Mouse (Mus musculus): ENCODE data around the gene Arsg.

Arsg gene

DNA sequence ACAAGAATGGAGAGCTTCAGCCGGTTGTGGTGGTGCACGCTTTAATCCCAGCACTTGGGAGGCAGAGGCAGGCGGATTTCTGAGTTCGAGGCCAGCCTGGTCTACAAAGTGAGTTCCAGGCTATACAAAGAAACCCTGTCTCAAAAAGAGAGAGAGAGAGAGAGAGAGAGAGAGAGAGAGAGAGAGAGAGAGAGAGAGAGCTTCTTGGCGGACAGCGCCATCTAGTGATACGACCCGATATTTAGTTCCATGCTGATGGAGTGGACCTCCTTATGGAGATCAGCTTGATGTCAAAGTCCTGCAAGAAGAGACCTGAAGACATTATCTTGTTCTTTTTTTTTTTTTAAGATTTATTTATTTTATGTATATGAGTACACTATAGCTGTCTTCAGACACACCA, 145.9 kb downstream of the Arsg start:
- peak; percentile 76 to 87 for DNase-seq (ENCODE audit: low spot score in 2 of 2)

DNA sequence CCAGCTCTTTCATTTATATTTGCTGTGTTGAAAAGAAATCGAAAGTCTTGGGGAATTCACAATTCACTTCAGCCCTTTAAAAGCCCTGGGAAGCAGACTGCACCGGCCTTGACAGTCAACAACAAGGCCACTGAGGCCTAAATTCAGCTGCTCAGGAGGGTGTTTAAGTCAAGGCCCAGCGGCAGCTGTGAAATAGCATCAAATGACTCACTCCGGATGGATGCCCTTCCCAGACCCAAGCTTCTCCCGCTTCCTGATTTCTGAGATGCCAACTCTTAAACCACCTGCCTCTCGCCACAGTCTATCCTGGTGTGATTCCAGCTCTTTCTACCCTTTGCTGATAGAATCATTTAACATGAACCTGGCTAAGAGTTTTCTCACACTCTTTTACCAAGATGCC, 147.2 kb downstream of the Arsg start:
- no peak for DNase-seq (ENCODE audit: low spot score in 2 of 2)

DNA sequence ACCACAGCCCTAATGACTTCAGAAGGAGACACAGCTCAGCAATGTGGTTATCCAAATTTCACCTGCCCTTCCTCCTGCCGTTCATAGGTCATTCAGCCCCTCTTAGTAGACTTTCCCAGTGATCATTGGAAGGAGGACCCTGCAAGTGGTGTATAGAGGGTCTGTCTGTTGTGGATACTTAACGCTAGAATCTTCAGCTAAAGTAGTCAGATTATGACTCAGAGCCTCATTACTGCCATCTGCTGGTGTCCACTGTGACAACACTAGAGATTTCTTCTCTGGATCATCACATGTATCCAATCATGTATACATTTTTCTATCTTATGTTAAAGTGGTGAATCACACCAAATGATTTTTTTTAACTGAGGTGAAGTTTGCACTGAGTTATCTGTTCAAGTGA, 148.0 kb downstream of the Arsg start:
- peak in 1 of 2 experiments; percentile 79 for DNase-seq (ENCODE audit: low spot score in 2 of 2)

DNA sequence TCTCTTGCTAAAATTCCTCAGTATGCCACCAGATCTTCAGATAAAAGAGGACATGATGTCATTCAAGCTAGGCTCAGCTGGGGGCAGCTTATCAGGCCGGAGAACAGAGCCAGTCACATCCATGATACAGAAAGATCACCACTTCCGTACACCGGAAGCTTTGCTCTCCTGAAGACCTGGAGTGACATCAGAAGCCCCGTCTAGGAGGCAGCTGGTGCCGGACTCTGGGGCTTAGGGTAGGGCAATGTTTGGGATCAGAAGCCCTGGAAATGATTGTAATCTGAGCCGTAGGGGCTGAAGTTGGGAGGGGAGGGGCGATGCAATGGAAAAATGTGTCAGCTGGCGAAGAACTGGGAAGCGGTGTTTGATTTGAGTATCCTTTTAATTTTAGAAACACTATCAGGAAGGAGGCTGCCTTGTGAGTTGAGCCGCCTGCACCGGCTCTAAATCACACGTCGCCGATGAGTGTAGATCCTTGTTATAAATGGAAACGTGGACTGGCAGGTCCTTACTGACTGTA, 149.4 kb downstream of the Arsg start:
- DNase-seq (ENCODE audit: low spot score in 2 of 2), result no peak

All from spleen, postnatal 10 days (tissue).